Mouse (Mus musculus) adrenal gland, postnatal 25 days (tissue): ENCODE results near the gene Eid1. TPM values are rescaled to one million over a fixed set of nuclear protein-coding genes. Genes with fewer than 3 reads are reported as not detected.

Experiments
- DNase-seq: peaks from one replicate; pipeline ENCODE4 v3.0.0; 2021; ENCODE audit warnings: mixed read lengths
- long read RNA-seq: library from polyadenylated mRNA; stranded (forward); transcript quantifications from one replicate; pipeline ENCODE4 v2.0.0, GENCODE M21; 2021
- total RNA-seq: library from RNA; stranded (reverse); gene quantifications from 2 replicates; pipeline ENCODE4 v1.2.3, GENCODE M21; 2021

Eid1 gene
- 104 and 123 TPM in 2 replicates for total RNA-seq
- long read RNA-seq, transcript Eid1-201 (1 exons, 1,691 nt) = major isoform, 169 of 169 reads
- long read RNA-seq, partial matches to known transcripts = 0 of 169 reads
- long read RNA-seq, other reads (novel, unspliced or antisense) = 0 of 169 reads

DNA sequence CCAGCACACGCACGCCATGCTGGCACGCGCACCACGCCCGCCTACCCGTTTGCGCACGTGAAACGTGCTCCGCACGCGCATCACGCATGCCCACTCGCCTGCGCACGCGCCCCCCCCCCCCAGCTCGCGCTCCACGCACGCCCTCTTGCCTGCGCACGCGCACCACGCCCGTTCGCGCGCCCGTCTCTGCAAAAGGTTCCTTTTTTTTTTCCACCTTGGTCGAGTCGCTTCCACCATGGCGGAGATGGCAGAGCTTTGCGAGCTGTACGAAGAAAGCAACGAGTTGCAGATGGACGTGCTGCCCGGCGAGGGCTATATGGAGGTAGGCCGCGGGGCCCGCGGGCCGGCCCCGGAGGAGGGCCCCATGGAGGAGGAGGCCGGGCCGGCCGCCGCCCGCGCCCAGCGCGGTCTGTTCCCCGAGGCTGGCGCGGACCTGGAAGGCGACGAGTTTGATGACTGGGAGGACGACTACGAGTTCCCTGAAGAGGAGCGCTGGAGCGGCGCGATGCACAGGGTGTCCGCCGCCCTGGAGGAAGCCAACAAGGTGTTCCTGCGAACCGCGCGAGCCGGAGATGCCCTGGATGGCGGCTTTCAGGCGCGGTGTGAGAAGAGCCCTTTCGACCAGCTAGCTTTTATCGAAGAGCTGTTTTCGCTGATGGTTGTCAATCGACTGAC lies at the start of gene Eid1:
Gene Eid1 (plus strand): TSS at position 139 of the 675 bp plus-strand sequence.
- peak; percentile 87 for DNase-seq

DNA sequence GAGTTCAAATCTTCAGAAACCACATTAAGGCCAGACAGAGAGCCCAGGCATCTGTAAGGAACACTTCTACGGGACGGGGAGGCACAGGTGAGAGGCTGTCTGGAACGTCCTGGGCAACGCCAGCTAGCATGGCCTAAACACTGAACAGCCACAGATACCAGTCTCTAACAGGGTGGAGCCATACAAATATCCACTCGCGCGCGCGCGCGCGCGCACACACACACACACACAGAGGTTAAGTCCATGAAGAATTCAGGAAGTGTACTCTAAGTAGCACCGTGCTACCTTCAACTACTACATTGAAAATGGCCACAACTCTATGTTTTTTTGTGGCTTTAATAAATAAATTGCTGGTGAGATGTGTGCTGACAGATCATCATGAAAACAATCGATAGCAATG lies 49.7 kb upstream of the Eid1 start:
- DNase-seq = no peak

DNA sequence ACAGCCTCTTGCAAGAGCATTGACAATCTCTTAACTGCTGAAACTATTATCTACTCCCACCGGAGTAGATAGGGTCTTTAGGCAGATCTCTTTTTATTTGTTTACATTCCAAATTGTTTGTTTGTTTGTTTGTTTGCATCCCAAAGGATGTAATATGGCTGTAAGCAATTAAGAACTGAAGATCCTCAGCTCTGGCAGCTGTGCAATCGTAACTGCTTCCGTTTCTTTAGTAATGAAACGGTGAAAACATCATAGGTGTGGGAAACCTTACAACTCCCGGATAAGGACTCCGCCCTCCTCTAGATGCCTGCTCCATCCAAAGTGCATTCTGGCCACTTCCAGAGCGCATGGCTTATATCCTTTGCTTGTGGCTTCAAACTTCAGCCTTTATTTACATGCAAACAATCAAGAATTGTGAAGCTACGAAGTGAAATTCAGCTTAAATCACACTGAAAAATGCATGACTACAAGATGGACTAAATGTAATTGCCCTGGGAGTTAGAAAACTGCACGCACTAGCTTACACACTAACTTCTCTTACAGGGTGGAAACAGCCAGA lies 48.7 kb upstream of the Eid1 start:
- DNase-seq = no peak

DNA sequence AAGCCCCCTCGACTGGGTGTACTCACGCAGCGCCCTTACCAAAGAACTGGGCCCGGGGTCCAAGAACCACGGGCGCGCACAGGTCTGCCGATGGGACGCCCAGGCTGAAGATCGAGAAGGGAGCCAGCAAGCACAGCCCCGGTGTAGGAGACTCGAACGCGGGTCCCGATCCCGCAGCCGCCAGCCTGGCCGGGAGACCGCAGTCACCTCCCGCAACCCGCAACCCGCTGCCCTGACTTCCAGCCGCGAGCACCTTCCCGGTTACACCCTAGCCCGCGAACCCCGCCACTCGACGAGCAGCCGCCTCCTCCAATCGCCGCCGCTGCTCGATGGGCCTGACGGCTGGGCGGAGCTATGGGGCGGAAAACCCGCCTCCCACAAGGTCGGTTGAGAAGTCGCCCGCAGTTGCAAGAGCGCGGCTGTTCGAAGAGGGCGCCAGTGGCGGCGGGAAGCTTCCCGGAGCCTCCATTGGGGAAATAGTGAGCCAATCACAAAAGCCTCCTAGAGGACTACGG lies 48.0 kb upstream of the Eid1 start, which contains the start of gene Cep152:
Gene Cep152 (minus strand): TSS at position 277 of the 515 bp plus-strand sequence.
- DNase-seq = peak; percentile 98

DNA sequence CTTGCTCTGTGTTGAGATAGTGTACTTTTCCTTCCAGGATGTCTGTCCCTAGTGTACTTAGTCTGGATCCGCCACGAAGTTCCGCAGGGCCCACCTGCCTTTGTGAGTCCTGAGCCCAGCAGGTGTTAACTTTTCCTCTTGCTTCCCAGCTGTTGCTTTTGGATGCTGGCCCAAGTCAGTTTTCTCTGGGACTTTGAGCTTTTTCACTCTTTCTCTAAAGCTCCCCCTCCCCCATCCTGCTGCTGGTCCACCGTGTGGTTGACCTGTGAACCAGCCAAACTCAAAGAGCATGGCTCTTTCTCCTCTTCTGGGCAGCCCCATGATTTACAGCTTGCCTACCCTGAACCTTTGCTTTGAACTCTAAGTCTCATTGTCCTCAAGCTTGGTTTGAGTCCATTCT lies 46.4 kb upstream of the Eid1 start:
- DNase-seq = no peak

DNA sequence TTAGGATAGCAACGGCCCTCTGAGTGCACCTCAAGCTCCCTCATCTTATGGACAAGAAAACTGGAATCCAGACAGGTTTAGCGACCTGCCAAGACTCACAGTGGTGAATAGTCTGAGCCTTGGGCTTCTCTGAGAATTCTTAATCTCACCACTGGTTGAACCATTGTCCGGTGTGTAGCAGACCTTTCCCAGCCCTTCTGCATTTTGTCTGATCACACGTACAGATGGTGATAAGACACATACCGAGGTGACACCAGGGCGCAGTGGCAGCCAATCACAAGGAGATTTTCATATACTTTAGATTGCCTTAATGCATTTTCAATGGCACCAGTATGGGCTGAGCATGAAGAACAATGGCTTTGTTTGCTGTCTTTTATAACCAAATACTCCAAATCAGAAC lies 44.4 kb upstream of the Eid1 start:
- no peak for DNase-seq

DNA sequence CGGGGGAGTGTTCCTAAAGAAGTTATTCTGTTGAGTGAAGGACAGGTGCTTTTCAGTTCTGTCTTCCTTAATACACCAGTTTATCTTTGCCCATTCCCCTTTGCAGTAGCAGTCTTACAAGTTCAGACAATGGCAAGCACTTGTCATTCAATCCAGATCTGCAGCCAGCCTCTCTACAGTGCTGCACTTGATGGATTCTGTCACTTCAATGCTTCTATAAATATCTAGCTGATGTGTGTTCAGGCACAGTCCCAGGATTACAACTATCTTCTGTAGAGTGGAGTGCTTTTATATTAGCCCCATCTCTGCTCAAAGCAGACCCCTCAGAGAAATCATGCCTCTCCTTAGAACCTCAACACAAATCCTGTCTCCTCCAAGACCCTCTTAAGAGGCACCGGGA lies 42.9 kb upstream of the Eid1 start:
- no peak for DNase-seq

DNA sequence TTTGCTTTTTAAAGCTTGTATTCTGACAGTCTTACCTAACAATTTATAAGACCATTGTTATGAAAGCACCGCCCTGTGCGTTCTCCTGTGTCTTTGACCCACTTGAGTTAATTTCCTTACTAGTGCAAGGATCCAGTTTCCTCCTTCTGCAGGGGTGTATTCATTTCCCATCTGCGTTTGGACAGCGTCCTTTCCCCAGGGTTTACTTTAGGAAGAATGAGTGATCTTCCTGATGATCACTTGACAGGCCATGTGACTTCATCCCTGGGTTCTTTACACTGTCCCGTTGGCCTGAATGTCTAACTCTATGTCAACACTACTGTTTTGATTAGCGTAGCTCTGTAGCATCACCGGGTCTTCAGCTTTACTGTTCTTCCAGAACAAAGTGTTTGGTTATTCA lies 35.6 kb upstream of the Eid1 start:
- no peak for DNase-seq

DNA sequence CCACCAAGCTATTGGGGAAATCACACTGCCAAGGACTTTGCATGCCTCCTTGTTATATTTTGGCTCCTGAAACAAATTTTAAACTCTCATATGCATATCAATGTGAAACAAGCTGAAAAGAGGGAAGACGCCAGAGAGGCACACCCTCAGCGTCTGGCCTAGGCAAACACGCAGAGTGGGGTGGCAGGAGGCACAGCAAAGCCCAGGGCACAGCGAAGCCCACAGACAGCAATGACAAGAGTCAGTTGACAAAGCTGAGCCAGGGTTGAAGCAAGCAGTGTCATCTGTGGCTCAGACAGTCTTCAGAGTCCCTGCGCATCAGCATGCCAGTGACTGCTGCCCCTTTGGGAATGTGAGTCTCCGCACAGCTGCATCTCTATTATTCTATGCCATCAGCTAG lies 28.0 kb upstream of the Eid1 start:
- no peak for DNase-seq

DNA sequence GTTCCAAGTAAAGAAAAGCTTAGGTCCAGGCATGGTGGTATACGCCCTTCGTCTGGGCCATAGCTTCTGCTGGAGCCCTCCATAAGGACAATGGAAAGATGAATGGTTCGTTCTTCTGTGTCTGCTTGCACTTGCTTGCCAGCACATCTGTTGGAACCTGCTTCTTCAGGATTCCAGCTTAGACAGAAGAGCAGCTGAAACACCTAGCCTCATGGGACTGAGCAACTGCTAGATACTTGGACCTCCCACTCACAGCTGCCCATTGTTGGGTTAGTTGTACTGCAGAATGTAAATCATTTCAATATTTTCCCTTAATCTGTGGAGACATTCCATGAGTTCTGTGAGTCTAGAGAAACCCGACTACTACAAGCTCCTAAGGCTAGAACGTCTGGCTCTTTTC lies 22.9 kb upstream of the Eid1 start:
- no peak for DNase-seq

DNA sequence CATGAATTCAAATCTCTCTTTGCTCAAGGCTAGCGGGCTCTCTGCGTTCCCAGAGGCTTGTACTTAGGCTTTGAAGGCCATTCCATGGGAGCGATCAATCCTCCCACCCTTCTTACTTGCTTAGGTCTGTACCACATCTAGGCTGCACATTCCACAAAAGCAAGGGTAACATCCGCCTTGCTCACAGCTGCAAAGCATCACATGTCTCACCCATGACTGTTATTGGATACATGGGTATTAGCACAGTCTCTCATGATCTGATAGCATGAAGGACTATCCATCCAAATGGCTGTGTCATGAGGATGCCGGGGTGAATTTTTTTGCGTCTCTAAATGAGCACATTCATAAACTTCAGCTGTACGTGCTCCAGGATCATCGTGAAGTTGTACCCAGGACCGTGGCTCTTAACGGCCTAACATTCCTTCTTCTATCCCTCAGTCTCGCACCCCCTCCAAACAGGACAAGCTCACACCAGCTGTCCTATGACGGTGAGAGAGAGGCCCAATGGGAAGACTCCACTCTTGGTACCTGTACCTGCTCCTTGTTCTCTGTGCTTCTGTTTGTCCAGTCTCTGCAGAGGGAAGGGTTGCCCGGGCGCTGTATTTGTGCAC lies 22.0 kb upstream of the Eid1 start:
- DNase-seq = no peak

DNA sequence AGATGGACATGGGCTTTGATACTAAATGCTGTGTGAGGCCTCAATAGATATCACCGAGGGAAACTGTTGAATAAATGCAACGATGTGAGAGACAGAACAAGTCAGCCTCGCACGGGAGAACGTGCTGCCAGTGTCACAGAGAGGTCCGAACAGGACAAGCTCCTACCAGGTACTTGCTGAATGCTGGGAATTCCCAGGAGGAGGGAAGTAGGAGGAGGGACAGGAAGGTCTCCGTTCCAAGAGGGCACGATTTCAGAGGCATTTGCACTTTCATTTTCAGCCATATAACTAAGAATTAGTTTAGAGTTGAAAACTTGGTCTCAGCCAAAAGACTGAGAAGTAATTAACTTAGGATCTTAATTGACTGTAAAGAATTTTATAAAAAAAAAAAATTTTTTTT lies 21.3 kb upstream of the Eid1 start:
- DNase-seq = no peak

DNA sequence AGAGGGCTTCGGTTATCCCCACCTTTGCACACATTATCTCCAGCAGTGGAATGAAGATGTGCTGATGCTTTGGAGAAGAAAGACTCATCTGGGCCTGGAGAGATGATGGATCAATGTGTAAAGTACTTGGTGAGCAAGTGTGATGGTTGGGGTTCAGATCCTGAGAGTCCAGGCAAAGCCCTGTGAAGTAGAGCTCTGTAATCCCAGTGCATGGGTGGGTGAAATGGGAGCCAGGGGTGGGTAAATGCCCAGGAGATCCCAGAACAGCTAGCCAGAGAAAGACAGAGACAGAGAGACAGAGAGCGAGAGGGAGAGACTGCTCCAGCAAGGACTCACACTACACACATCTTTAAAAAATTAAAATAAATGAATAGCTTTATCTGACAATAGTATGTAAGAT lies 19.6 kb upstream of the Eid1 start:
- no peak for DNase-seq

DNA sequence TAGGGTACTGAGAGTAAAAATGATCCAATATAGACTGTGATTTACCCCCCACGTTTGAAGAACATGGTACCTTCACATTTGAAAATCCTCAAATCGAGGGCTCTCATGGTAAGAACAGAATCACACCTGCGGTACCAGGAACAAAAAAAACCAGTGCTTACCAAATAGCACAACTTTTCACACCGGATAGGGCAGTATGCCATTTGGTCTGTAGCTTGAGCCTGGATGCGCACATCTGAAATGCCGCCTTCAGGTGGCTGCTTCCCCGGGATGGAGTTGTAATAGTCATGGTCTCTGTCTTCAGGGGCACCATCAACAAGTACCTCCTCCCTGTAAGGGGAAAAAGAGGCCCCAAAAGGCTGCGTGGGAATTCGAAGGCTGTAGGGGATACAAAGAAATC lies 17.5 kb upstream of the Eid1 start:
- DNase-seq = no peak

DNA sequence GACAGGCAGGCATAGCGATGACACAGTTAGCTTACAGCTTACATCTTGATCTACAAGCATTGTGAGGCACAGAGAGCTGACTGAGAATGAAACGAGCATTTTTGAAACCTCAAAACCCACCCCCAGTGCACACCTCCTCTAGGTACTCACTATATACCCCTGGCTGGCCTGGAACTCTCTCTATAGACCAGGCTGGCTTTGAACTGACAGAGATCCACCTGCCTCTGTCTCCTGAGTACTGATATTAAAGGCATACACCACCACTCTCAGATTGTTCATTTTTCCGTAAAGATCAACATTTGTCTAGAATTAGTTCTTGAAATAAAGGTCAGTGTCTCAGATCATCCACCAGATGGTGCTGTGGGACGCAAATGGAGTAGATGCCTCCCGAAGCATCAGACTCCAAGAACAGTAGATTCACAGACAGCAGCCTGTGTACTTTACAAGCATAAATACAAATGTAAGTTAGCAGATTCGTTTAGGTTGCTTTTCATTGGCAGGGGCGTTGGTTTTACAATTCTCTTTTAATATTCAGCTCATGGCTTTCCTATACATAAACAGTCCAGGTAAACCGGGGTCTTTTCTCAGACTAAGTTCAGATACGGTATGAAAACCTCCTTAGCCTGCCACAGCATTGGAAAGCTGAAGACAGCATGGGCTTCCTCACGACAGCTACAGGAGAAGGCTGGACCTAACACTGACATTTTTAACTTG lies 12.9 kb upstream of the Eid1 start:
- DNase-seq = peak; percentile 65

DNA sequence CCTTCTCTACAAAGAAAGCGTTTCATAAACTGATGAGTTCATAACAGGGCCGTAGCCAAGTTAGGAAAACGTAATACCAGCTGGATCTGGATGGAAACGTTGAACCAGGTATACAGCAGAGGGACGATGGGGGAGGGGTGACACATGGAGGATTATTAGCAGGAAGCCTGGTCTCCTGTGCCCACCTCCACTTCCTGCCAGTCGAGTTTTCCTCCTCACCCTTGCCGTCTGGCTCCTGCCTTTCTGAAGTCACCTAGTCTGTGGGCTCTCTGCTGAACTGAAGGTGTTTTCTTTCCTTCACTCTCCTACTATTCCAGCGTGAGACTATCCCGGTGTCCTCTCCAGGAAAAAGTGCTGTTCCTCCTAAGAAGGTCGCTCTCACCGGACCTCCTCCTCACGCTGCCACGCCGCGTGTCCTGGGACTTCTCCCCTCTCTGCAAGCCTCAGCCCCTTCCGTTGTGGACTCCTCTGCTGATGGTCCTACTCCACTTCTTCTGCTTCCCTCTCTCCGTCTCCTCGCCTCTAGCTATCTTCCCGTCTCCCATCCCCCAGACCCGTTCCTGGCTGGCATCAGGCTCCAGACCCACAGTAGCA lies 12.3 kb upstream of the Eid1 start:
- peak; percentile 29 for DNase-seq

DNA sequence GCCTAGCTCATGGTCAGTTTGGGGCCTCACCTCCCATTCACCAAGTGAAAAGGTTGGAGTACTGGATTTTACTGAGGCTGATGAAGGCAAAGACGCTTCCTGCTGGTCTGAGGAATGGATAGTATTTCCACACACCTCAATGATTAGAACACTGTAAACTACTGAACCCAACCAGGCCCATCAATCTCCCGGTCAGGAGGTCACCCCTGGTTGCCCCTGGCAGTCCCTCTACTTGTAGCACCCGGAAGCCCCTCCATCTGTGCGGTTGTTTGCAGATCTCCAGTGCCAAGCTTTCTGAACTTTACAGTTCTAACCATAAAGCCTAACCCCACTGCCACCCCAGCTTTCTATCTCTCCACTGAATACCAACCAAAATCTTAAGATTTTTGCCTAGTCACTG lies 11.7 kb upstream of the Eid1 start:
- no peak for DNase-seq

DNA sequence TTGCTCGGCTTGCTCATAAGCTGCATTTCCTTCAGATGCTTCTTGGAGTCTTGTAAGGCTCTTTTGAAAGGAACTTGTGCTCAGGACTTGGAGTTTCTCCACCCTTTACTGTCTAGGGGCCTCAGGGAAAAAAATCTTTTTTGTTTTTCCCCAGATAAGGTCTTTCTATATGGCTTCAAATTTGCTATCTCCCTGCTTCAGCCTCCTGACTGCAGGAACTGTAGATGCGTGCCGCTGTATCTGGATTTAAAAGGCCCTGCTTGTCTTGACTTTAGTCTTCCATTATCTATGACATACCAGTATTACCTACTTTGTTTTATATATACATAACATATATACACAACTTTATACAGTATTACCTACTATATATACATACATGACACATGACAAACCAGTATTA lies 10.4 kb upstream of the Eid1 start:
- no peak for DNase-seq

DNA sequence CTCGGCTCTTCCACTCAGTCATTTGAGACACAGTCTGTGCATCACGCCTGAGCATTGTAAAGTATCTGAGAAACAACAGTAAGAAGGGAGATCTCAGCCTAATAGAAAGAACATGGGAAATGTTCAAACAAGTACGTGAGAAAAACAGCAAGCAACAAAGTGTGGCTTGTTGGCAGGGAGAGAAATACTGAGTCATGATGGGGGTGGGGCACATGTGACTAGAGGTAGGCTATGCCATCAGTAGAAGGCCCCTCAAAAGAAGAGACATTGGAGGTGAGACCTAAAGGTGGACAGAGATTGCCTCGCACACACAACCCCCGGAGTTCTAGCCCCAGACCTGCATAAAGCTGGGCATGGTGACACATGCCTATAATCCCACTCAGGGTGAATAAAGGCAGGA lies 7.7 kb upstream of the Eid1 start:
- no peak for DNase-seq

DNA sequence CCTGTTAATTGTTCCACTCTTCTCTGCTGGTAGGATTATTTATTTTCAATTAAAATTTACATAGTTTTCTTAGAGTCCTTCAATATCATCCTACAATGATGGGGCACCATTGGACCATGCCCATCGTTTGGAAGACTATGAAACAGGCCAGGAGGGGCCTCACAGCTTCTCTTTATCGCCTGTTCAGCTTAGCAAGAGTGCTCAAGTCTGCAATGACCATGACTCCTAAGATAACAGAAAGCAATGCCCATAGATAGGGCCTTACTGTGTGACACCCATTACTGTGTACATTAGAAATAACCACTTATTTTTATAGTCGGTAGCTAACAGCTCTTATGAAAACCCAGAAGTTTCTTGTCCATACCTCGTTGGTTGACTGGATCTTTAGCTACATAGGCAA lies 7.0 kb upstream of the Eid1 start:
- no peak for DNase-seq

DNA sequence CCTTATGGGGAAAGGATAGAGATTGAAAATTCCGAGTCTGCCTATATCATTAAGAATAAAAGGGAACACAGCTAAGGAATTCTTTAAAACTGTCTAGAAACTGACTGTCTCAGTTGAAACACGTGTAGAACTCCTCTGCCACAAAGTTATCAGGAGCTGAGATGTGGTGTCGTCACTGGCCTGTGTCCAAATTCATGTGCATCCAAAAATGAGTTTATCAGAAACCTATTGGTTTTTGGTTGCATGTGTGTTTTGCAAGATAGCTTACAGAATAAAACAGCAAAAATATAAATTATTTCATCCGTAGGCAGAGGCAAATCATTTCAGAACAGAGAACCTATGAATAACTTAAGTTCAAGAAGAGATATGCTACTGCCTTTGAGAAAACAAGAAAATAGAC lies 6.2 kb upstream of the Eid1 start:
- DNase-seq = no peak

DNA sequence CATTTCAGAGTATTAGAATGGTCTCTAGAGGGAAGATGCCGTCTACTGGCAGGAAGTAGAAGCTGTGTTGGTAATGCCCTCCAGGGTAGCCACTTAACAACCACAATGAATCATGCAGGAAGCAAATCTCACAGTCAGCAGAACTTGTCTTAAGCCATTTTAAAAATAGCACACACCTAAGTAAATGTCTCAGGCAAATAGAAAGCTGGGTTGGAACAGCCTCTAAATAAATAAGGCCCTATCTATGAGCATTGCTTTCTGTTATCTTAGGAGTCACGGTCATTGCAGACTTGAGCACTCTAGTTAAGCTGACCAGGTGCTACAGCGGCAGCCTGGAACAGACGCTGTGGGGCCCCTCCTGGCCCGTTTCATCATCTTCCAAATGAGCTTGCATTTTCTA lies 5.7 kb upstream of the Eid1 start:
- no peak for DNase-seq

DNA sequence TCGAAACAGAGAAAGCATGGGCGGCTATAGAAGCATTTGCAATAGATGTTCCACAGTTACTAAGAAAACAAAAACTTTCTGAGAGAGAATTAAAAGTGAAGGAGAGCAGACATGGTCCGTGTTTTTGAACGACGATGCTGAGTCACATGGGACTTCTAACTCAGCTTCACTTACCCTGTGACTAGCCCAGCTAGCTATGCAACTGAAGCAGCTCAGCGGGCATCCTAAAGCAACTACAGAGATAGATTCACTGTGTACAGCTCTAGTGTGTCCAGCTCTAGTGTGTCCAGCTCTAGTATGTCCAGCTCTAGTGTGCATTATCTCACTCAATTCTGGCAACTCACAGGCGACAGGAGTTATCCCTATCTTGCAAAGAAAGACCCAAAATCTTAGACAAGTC lies 5.2 kb upstream of the Eid1 start:
- no peak for DNase-seq
